Mouse (Mus musculus) heart, embryonic 16.5 days (tissue): ENCODE results near the gene D1Pas1. TPM values are rescaled to one million over a fixed set of nuclear protein-coding genes. Genes with fewer than 3 reads are reported as not detected.

Experiments used
- ATAC-seq: fragments of 200-750 bp; cut with Nextera tagmentation; replicated peaks from 2 replicates; pipeline ENCODE4 v1.8.0; 2017; ENCODE audit warnings: moderate number of reproducible peaks; ENCODE audit not compliant: insufficient read depth, low FRiP score; ENCODE audit errors: extremely low read depth
- H3K27ac ChIP-seq: fragments of 300-500 bp; sonication (generic); 2 replicates; pipeline ENCODE4 v1.5.1; 2014; ENCODE audit warnings: mild to moderate bottlenecking, low read length, control low read depth, moderate library complexity
- H3K27me3 ChIP-seq: fragments of 300-500 bp; sonication (generic); 2 replicates; pipeline ENCODE4 v1.6.1; 2014; ENCODE audit warnings: low read length, mixed read lengths; ENCODE audit not compliant: control insufficient read depth, insufficient read depth
- H3K36me3 ChIP-seq: fragments of 300-500 bp; sonication (generic); 2 replicates; pipeline ENCODE4 v1.6.1; 2014; ENCODE audit not compliant: control insufficient read depth, insufficient read depth
- H3K4me1 ChIP-seq: fragments of 300-500 bp; sonication (generic); 2 replicates; pipeline ENCODE4 v1.6.1; 2014; ENCODE audit warnings: low read length, mixed read lengths; ENCODE audit not compliant: control insufficient read depth, insufficient read depth
- H3K4me2 ChIP-seq: fragments of 300-500 bp; sonication (generic); 2 replicates; pipeline ENCODE4 v1.6.1; 2014; ENCODE audit warnings: low read depth, mild to moderate bottlenecking, control low read depth, low read length
- H3K4me3 ChIP-seq: fragments of 300-500 bp; sonication (generic); 2 replicates; pipeline ENCODE4 v1.5.1; 2014; ENCODE audit warnings: mild to moderate bottlenecking, control low read depth, low read length
- H3K9ac ChIP-seq: fragments of 300-500 bp; sonication (generic); 2 replicates; pipeline ENCODE4 v1.6.1; 2014; ENCODE audit warnings: low read length, control low read depth
- H3K9me3 ChIP-seq: fragments of 300-500 bp; sonication (generic); replicated peaks from 2 replicates; pipeline ENCODE4 v1.6.1; 2016; ENCODE audit warnings: low read length; ENCODE audit not compliant: control insufficient read depth
- WGBS: fragments of 180-500 bp; shearing (Covaris S2); extraction: QIAGEN DNeasy Blood & Tissue Kit; methylation state at CpG from one replicate; pipeline ENCODE4 v1.1.7; 2014; 5-methylcytosine and 5-hydroxymethylcytosine counted together
- polyA plus RNA-seq: library from polyadenylated mRNA; unstranded; fragments of >200 nt; fragmentation: Nextera tagmentation; extraction: Ambion mirVana; gene quantifications from 2 replicates; pipeline ENCODE4 v1.2.1, GENCODE M21; 2015

The D1Pas1 gene
- polyA plus RNA-seq: 0.19 and 0.20 TPM in 2 replicates

- Histone ChIP-seq H3K4me3 (no peak within 1 kb of the TSS), H3K9me3 (peaks cover 28% of the 10 kb centered on the region), H3K27ac (no peak within 1 kb of the TSS), H3K4me2 (peak within 1 kb of the TSS; percentile 29; the same call in 1 of the 2 replicates), H3K27me3 (no peaks in the 10 kb centered on the region), H3K36me3 (no peaks in the 10 kb centered on the region), H3K4me1 (no peaks in the 10 kb centered on the region), H3K9ac (no peak within 1 kb of the TSS)
- no peak for ATAC-seq
- WGBS: 71% methylated on average over 53 of the region's 53 CpGs
Observed at GRCm38 (mm10) chr1:186967201-186967812, at the start of gene D1Pas1. TSS of gene D1Pas1 (plus strand) at chr1:186967416.

GRCm38 (mm10) chr1:186922489-186923370 lies 44.5 kb upstream of the D1Pas1 start:
- Histone ChIP-seq H3K4me1 (peaks cover 5% of the 10 kb centered on the region; the same call in 1 of the 2 replicates), H3K9ac (no peak overlapping the region), H3K4me3 (no peak overlapping the region), H3K27me3 (no peaks in the 10 kb centered on the region), H3K4me2 (no peak overlapping the region), H3K9me3 (no peaks in the 10 kb centered on the region), H3K27ac (no peak overlapping the region), H3K36me3 (no peaks in the 10 kb centered on the region)
- WGBS: 58% methylated on average over 17 of the region's 17 CpGs
- ATAC-seq: no peak

DNA sequence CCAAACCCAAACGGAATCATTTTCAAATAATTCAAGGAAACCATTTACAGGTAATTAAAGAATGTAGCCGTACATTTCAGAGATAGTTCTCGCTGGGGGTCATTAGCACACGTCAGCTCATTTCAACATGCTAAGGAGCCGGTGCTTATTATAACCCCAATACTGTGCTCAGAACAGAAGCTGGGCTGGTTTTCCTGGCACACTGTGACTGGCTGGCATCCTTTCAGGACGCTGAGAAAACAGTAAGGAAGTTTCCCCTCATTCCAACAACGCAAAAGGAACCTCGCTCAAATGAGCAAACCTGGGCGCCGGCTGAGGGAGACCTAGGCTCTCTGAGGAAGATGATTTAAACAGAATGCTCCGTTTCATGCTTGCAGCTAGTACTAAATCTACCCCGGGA lies 43.2 kb upstream of the D1Pas1 start:
- Histone ChIP-seq H3K9ac (no peak overlapping the region), H3K4me3 (no peak overlapping the region), H3K27ac (no peak overlapping the region), H3K27me3 (no peaks in the 10 kb centered on the region), H3K9me3 (no peaks in the 10 kb centered on the region), H3K36me3 (no peaks in the 10 kb centered on the region), H3K4me1 (peaks cover 5% of the 10 kb centered on the region; the same call in 1 of the 2 replicates), H3K4me2 (no peak overlapping the region)
- 68% methylated on average over 12 of the region's 12 CpGs for WGBS
- no peak for ATAC-seq

DNA sequence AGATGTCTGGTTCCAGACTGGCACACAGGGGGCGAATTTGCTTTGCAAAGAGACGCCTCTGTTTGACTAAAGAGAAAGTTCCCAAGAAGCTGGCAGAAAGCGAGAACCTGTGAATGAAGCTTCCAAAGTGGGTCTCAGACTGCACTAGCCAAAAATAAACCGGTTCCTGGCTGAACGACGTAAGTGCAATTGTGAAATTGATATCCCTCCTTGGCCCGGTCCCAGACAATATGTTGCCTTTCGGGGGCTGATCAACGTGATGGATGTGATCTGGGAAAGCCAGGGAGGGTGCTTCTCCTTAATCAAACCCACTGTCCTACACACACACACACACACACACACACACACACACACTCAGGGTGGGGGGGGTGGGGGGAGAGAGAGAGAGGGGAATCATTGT lies 41.8 kb upstream of the D1Pas1 start:
- Histone ChIP-seq H3K9me3 (no peaks in the 10 kb centered on the region), H3K27me3 (no peaks in the 10 kb centered on the region), H3K27ac (no peak overlapping the region), H3K9ac (0 out of 2 replicates have a peak overlapping the region, but pooled peaks have one; percentile 5), H3K4me3 (no peak overlapping the region), H3K4me1 (peaks cover 5% of the 10 kb centered on the region), H3K36me3 (no peaks in the 10 kb centered on the region), H3K4me2 (peak overlapping the region; percentile 50)
- 22% methylated on average over 9 of the region's 9 CpGs for WGBS
- ATAC-seq: no peak

GRCm38 (mm10) chr1:186926316-186926949 lies 40.8 kb upstream of the D1Pas1 start:
- no peak for ATAC-seq
- Histone ChIP-seq H3K4me2 (no peak overlapping the region), H3K36me3 (no peaks in the 10 kb centered on the region), H3K27ac (no peak overlapping the region), H3K4me1 (peaks cover 7% of the 10 kb centered on the region), H3K27me3 (no peaks in the 10 kb centered on the region), H3K9me3 (no peaks in the 10 kb centered on the region), H3K9ac (no peak overlapping the region), H3K4me3 (no peak overlapping the region)
- WGBS: 74% methylated on average over 8 of the region's 8 CpGs

- no peak overlapping the region for H3K4me3 ChIP-seq
- H3K4me2 ChIP-seq: no peak overlapping the region
- no peak for ATAC-seq
- H3K9ac ChIP-seq: no peak overlapping the region
- WGBS: 66% methylated on average over 6 of the region's 6 CpGs
- no peak overlapping the region for H3K27ac ChIP-seq
- peaks cover 7% of the 10 kb centered on the region for H3K4me1 ChIP-seq
- H3K27me3 ChIP-seq: no peaks in the 10 kb centered on the region
- no peaks in the 10 kb centered on the region for H3K9me3 ChIP-seq
- no peaks in the 10 kb centered on the region for H3K36me3 ChIP-seq
Observed at GRCm38 (mm10) chr1:186926950-186927316, 40.3 kb upstream of the D1Pas1 start.

GRCm38 (mm10) chr1:186927494-186927893 lies 39.7 kb upstream of the D1Pas1 start:
- Histone ChIP-seq H3K36me3 (no peaks in the 10 kb centered on the region), H3K9me3 (no peaks in the 10 kb centered on the region), H3K27me3 (no peaks in the 10 kb centered on the region), H3K4me2 (no peak overlapping the region), H3K4me1 (peaks cover 7% of the 10 kb centered on the region), H3K9ac (no peak overlapping the region), H3K27ac (no peak overlapping the region), H3K4me3 (no peak overlapping the region)
- WGBS: 76% methylated on average over 4 of the region's 4 CpGs
- ATAC-seq: no peak

GRCm38 (mm10) chr1:186930160-186930887 lies 36.9 kb upstream of the D1Pas1 start:
- WGBS: 69% methylated on average over 13 of the region's 13 CpGs
- no peak overlapping the region for H3K9ac ChIP-seq
- no peak for ATAC-seq
- no peaks in the 10 kb centered on the region for H3K27me3 ChIP-seq
- H3K27ac ChIP-seq: no peak overlapping the region
- H3K4me3 ChIP-seq: no peak overlapping the region
- H3K36me3 ChIP-seq: no peaks in the 10 kb centered on the region
- H3K9me3 ChIP-seq: peaks cover 3% of the 10 kb centered on the region; the same call in 1 of the 2 replicates
- no peak overlapping the region for H3K4me2 ChIP-seq
- peaks cover 3% of the 10 kb centered on the region; the same call in 1 of the 2 replicates for H3K4me1 ChIP-seq
